Mouse (Mus musculus) myocyte (in vitro differentiated cells): ENCODE data around the gene Trak1.

Experiments used
- MAX ChIP-seq: IDR thresholded peaks from one replicate; pipeline ENCODE4 v1.6.1; 2011; ENCODE audit warnings: low read depth, mild to moderate bottlenecking, control low read depth
- MYOG ChIP-seq, 3 experiments: IDR thresholded peaks; one replicate each; pipeline ENCODE4 v1.6.1; 2011; ENCODE audit warnings: control low read depth in 2 of 3, low read depth in 2 of 3, mild to moderate bottlenecking in 2 of 3; ENCODE audit not compliant: insufficient read length in 2 of 3, control insufficient read depth in 1 of 3, insufficient read depth in 1 of 3
- POLR2A ChIP-seq: IDR thresholded peaks from one replicate; pipeline ENCODE4 v1.6.1; 2011; ENCODE audit warnings: low read depth, mild to moderate bottlenecking, control low read depth, moderate library complexity; ENCODE audit not compliant: insufficient read length
- POLR2AphosphoS2 ChIP-seq: IDR thresholded peaks from one replicate; pipeline ENCODE4 v1.6.1; 2011; ENCODE audit warnings: low read depth, control low read depth; ENCODE audit not compliant: insufficient read length
- TCF12 ChIP-seq: IDR thresholded peaks from one replicate; pipeline ENCODE4 v1.6.1; 2011; ENCODE audit warnings: mild to moderate bottlenecking, control low read depth; ENCODE audit not compliant: poor library complexity, insufficient read depth, severe bottlenecking
- TCF3 ChIP-seq: IDR thresholded peaks from one replicate; pipeline ENCODE4 v1.6.1; 2011; ENCODE audit warnings: low read depth, control low read depth; ENCODE audit not compliant: insufficient read length
- USF1 ChIP-seq: IDR thresholded peaks from one replicate; pipeline ENCODE4 v1.6.1; 2011; ENCODE audit warnings: low read depth, mild to moderate bottlenecking, control low read depth, moderate library complexity

DNA sequence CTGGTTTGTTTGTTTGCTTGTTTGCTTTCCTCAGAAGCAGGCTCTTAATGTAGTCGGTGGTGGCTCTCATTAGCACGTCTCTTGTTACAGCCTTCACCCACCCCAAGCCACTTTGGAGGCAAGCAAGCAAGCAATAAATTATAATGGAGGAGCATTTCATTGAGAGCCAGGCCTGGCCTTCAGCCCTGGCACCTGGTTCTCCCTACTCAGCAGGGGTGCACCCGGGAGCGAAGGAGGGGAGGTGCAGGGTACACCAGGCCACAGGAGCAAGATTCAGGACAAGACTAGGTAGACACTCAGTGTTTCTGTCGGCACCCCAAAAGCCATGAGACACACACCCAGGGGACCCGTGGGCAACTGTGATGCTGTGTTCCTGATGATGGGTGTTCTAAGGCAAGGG is 72.3 kb downstream of the Trak1 start:
- TF ChIP-seq TCF12, result no peak
- no peak for TF ChIP-seq POLR2AphosphoS2
- TF ChIP-seq MYOG (IDR thresholded peaks at IDR 0.05; ENCODE audit: control insufficient read depth in 1 of 3, insufficient read depth in 1 of 3, insufficient read length in 2 of 3, low read depth in 2 of 3), result no peak
- TF ChIP-seq USF1, result no peak
- TF ChIP-seq POLR2A, result no peak
- TF ChIP-seq MAX, result no peak
- TF ChIP-seq TCF3, result no peak
